Mouse (Mus musculus): ENCODE results near the gene Gk5. TPM values are rescaled to one million over a fixed set of nuclear protein-coding genes. Genes with fewer than 3 reads are reported as not detected.
"Not testable (repeated sequence)": the region's sequence is repeated elsewhere in the genome, so short reads cannot be mapped to it uniquely, and the experiment has no call there.

Gk5 gene
- polyA plus RNA-seq, 1 experiment from 2014 or later: 1.9 TPM

GRCm38 (mm10) chr9:96158431-96158830, 39.3 kb downstream of the Gk5 start:
- no peaks in the 10 kb centered on the region for H3K9me3 ChIP-seq
- no peak overlapping the region for H3K9ac ChIP-seq (replicated peaks)
- 52% methylated on average over 4 of the region's 4 CpGs for WGBS
- no peaks in the 10 kb centered on the region for H3K36me3 ChIP-seq
- H3K27ac ChIP-seq (replicated peaks): no peak overlapping the region
- no peaks in the 10 kb centered on the region for H3K27me3 ChIP-seq
- no peak overlapping the region for H3K4me2 ChIP-seq (replicated peaks)
- H3K4me1 ChIP-seq: no peaks in the 10 kb centered on the region
- no peak for ATAC-seq (replicated peaks)
- no peak overlapping the region for H3K4me3 ChIP-seq

- Histone ChIP-seq H3K27ac (replicated peaks) (no peak overlapping the region), H3K4me2 (replicated peaks) (no peak overlapping the region), H3K4me3 (no peak overlapping the region), H3K36me3 (no peaks in the 10 kb centered on the region), H3K4me1 (no peaks in the 10 kb centered on the region), H3K9ac (replicated peaks) (no peak overlapping the region), H3K27me3 (no peaks in the 10 kb centered on the region), H3K9me3 (no peaks in the 10 kb centered on the region)
- whole genome bisulfite sequencing: 72% methylated on average over 3 of the region's 3 CpGs
- ATAC-seq (replicated peaks): no peak
These were observed 39.9 kb downstream of the Gk5 start for GRCm38 (mm10) chr9:96159047-96159446.

DNA sequence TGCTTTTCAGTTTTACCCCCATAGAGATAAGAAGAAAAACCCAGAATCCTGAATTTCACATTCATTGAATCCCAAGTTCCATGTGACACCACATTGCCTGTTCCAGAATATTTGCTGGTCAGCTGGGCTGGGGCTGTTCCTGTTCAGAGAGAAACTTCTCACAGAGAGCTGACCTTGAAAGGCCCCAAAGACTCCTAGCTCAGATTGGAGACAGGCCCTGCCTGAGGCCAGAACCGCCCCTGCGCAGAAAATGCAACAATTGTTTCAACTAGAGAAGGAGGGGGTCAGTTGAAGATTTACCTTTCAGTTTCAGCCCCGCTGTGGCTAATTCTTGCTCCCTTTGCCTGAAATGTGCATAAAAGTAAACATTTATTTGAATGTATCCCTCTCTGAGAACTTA, 41.6 kb downstream of the Gk5 start:
- H3K4me2 ChIP-seq (replicated peaks): no peak overlapping the region
- H3K4me1 ChIP-seq: no peaks in the 10 kb centered on the region
- 86% methylated on average over 3 of the region's 3 CpGs for WGBS
- H3K27me3 ChIP-seq: no peaks in the 10 kb centered on the region
- H3K9ac ChIP-seq (replicated peaks): no peak overlapping the region
- no peak for ATAC-seq (replicated peaks)
- no peaks in the 10 kb centered on the region for H3K36me3 ChIP-seq
- no peak overlapping the region for H3K4me3 ChIP-seq
- no peaks in the 10 kb centered on the region for H3K9me3 ChIP-seq
- no peak overlapping the region for H3K27ac ChIP-seq (replicated peaks)

DNA sequence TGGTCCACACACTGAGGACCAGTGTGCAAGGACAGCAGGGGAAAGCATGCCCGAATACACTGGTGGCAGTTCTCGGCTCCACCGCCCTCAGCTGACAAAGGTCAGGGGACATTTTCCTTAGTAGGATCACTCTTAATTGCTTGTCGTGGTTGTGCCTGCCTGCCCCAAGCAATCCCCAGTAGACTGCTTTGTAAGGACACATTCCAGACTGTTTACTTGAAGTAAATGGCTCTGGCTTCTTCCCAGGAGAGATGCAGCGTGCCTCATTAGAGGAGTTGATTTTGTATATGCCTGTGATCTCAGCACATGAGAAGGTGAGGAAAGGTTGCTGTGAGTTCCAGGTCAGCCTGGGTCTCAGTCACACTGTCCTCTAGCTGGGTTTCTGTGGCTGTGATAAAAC, 43.3 kb downstream of the Gk5 start:
- 59% methylated on average over 5 of the region's 5 CpGs for WGBS
- no peaks in the 10 kb centered on the region for H3K4me1 ChIP-seq
- no peaks in the 10 kb centered on the region for H3K27me3 ChIP-seq
- no peak overlapping the region for H3K27ac ChIP-seq (replicated peaks)
- H3K36me3 ChIP-seq: no peaks in the 10 kb centered on the region
- no peak for ATAC-seq (replicated peaks)
- H3K9ac ChIP-seq (replicated peaks): no peak overlapping the region
- H3K4me3 ChIP-seq: no peak overlapping the region
- no peaks in the 10 kb centered on the region for H3K9me3 ChIP-seq
- H3K4me2 ChIP-seq (replicated peaks): no peak overlapping the region

DNA sequence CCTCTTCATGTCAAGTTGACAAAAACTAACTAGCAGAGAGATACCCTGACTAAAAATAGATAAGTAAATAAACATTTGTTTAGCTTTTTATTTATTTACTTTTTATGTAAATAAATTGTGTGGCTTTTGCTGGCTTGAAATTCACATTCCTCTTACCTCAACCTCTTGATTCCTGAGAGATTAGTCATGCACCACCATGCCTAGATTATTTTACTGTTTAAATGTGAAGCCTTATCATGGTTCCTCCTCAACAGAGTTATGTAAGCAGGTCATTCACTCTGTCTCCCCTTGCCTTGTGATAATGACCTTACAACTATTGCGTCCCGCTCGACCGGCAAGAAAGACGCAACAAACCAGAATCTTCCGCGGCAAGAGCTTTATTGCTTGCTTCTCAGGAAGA, 44.3 kb downstream of the Gk5 start:
- Histone ChIP-seq H3K27ac (replicated peaks) (no peak overlapping the region), H3K4me3 (no peak overlapping the region), H3K27me3 (no peaks in the 10 kb centered on the region), H3K4me1 (no peaks in the 10 kb centered on the region), H3K4me2 (replicated peaks) (no peak overlapping the region), H3K9me3 (no peaks in the 10 kb centered on the region), H3K9ac (replicated peaks) (no peak overlapping the region), H3K36me3 (no peaks in the 10 kb centered on the region)
- ATAC-seq (replicated peaks): no peak
- WGBS: 98% methylated on average over 7 of the region's 7 CpGs

DNA sequence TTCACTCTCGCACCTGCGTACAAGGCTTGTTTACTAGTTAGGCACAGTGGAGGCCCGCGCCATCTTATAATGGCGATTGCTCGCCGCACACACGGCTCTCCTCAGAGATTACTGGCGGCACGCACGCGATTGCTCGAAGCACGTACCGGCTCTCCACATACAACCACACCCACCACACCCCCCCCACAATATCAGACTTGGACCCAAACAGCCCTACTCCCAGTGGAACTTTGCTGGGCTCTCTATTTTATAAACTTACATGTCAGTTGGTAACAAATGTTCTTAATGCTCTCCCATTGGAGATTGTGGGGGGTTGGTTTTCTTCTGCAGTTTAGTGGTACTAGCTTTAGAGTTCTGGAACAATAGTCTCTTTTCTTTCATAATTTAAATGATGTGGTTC, 44.8 kb downstream of the Gk5 start:
- 97% methylated on average over 15 of the region's 15 CpGs for WGBS
- not testable (repeated sequence) for H3K4me2 ChIP-seq (replicated peaks); H3K36me3 ChIP-seq; H3K4me1 ChIP-seq; H3K9me3 ChIP-seq; H3K27me3 ChIP-seq; ATAC-seq (replicated peaks); H3K4me3 ChIP-seq; H3K27ac ChIP-seq (replicated peaks); H3K9ac ChIP-seq (replicated peaks)

- 11% methylated on average over 5 of the region's 5 CpGs for WGBS
- Histone ChIP-seq H3K27me3 (no peaks in the 10 kb centered on the region), H3K9ac (replicated peaks) (no peak overlapping the region), H3K27ac (replicated peaks) (no peak overlapping the region), H3K9me3 (no peaks in the 10 kb centered on the region), H3K4me1 (no peaks in the 10 kb centered on the region), H3K4me3 (no peak overlapping the region), H3K4me2 (replicated peaks) (no peak overlapping the region), H3K36me3 (no peaks in the 10 kb centered on the region)
- ATAC-seq (replicated peaks): 0 out of 2 replicates have a peak, but pooled peaks have one; percentile 26
These were observed 48.0 kb downstream of the Gk5 start for GRCm38 (mm10) chr9:96167168-96167585.

- H3K4me2 ChIP-seq (replicated peaks): no peak overlapping the region
- H3K36me3 ChIP-seq: no peaks in the 10 kb centered on the region
- WGBS: 56% methylated on average over 3 of the region's 3 CpGs
- no peak overlapping the region for H3K27ac ChIP-seq (replicated peaks)
- H3K4me3 ChIP-seq: no peak overlapping the region
- H3K27me3 ChIP-seq: no peaks in the 10 kb centered on the region
- no peak overlapping the region for H3K9ac ChIP-seq (replicated peaks)
- ATAC-seq (replicated peaks): no peak
- no peaks in the 10 kb centered on the region for H3K9me3 ChIP-seq
- no peaks in the 10 kb centered on the region for H3K4me1 ChIP-seq
These were observed 51.4 kb downstream of the Gk5 start for GRCm38 (mm10) chr9:96170600-96170999.

DNA sequence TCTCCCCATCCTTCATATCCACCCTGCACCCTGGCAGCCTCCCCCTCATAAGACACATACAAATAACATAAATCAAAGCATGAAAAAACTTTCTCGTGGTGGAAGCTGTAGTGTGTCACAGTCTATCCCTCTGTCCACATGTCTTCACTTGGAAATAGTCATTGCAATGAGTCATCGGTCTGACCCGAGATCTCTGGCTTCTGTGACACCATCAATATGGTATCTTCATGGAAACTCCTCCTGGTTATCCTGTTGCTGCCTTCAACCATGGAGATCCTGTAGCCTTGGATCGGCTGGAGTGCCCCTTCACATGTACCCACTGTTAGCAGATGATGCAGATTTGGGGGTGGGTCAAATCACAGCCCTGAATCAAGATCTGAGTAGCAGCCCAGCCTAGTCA, 65.7 kb downstream of the Gk5 start:
- WGBS: 88% methylated on average over 4 of the region's 4 CpGs
- no peaks in the 10 kb centered on the region for H3K36me3 ChIP-seq
- no peaks in the 10 kb centered on the region for H3K27me3 ChIP-seq
- no peaks in the 10 kb centered on the region for H3K4me1 ChIP-seq
- H3K9me3 ChIP-seq: no peaks in the 10 kb centered on the region
- no peak overlapping the region for H3K4me2 ChIP-seq (replicated peaks)
- H3K4me3 ChIP-seq: no peak overlapping the region
- H3K27ac ChIP-seq (replicated peaks): no peak overlapping the region
- no peak for ATAC-seq (replicated peaks)
- H3K9ac ChIP-seq (replicated peaks): no peak overlapping the region

DNA sequence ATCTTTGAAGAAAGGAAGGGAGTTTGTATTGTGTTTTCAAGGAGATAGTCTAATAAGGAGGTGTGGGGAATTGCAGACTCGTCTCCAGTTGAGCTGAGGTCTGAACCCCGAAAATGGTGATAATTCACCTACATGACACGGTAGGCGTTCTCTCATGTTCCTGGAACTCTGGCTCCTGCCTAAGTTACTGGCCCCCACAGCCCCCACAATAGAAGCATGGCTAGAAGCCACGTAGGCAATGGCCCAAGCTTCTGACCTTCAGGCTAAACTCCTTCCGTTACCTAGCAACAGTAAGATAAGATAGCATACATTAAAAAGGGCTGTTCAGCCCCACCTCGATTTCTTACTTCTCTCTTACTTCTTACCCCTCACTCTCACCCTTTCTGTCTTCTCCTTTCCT, 67.5 kb downstream of the Gk5 start:
- Histone ChIP-seq H3K27ac (replicated peaks) (no peak overlapping the region), H3K9me3 (no peaks in the 10 kb centered on the region), H3K4me1 (no peaks in the 10 kb centered on the region), H3K4me3 (no peak overlapping the region), H3K4me2 (replicated peaks) (no peak overlapping the region), H3K9ac (replicated peaks) (no peak overlapping the region), H3K27me3 (no peaks in the 10 kb centered on the region), H3K36me3 (no peaks in the 10 kb centered on the region)
- WGBS: 78% methylated on average over 7 of the region's 7 CpGs
- ATAC-seq (replicated peaks): no peak

DNA sequence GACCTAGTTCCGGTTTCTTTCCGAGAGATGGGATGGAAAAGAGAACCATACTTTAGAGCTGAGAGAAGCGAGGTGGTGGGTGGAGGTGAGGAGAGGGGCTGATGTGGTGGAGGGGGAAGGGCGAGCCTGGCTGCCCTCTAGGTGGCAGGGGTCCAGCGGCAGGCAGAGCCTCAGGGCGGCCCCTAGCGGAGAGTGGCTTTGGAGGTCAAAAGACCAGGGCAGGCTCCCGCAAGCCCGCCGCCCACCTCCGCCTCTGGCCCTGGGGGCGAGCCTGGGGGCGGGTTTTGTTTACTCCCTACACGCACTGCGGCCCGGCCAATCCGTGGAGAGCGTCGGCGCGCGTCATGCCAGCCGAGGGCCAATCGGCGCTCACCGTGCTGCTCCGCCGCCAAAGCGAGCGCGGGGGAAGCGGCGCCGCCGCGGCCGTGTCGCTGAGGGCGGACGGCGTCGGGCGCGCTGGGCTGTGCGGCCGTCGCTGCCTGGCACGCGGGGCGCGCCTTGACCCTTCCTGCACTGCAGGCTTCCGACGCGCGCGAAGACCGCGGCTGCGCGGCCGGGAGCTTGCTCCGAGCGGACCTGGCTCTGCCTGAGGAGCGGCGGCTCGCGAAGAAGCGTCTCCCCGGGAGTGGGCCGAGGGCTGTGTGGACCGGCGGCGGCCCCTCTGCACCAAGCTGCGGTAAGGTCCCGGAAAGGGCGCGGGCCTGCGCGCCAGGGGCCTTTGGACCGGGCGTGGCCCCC, 76.9 kb downstream of the Gk5 start, which contains the start of gene Tfdp2:
TSS of gene Tfdp2 (plus strand) at position 391 of the 738 bp plus-strand sequence.
- Histone ChIP-seq H3K4me1 (peaks cover 14% of the 10 kb centered on the region), H3K9me3 (no peaks in the 10 kb centered on the region), H3K36me3 (no peaks in the 10 kb centered on the region), H3K4me3 (peak within 1 kb of the TSS; percentile 64), H3K9ac (replicated peaks) (peak within 1 kb of the TSS; percentile 68), H3K27ac (replicated peaks) (peak within 1 kb of the TSS; percentile 62), H3K27me3 (no peaks in the 10 kb centered on the region), H3K4me2 (replicated peaks) (peak within 1 kb of the TSS; percentile 95)
- ATAC-seq (replicated peaks): peak; percentile 100
- WGBS: under 1% methylated on average over 81 of the region's 81 CpGs

DNA sequence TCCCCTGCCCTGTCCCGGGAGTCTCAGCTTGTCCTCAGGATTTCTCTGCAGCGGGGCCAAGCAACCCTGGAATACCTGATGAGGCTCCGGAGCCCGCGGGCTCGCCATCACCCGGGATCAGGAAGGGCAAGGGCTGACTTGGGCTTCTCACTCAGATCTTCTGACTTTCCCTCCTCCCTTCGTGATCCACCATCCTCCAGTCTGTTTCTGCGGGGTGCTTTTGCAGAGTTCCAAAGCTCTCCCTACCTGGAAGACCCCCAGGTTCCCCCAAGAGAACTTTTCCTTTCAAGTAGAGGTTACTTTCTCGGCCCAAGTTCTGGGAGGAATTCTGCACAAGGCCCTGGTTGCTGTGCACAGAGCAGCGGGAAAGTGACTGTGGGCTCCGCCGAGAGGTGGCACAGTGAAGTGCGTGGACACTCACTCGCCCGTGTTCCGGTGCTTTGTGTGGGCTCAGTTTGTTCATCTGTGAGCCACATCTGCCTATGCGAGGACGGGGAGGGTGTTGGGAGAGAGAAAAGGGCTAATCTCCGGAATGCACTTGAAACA, 77.5 kb downstream of the Gk5 start:
- Histone ChIP-seq H3K4me1 (peaks cover 14% of the 10 kb centered on the region), H3K4me2 (replicated peaks) (peak overlapping the region; percentile 95), H3K4me3 (peak overlapping the region; percentile 64), H3K36me3 (no peaks in the 10 kb centered on the region), H3K9me3 (no peaks in the 10 kb centered on the region), H3K9ac (replicated peaks) (peak overlapping the region; percentile 68), H3K27ac (replicated peaks) (peak overlapping the region; percentile 62), H3K27me3 (no peaks in the 10 kb centered on the region)
- WGBS: under 1% methylated on average over 20 of the region's 20 CpGs
- no peak; the same call in 1 of the 2 replicates for ATAC-seq (replicated peaks)

DNA sequence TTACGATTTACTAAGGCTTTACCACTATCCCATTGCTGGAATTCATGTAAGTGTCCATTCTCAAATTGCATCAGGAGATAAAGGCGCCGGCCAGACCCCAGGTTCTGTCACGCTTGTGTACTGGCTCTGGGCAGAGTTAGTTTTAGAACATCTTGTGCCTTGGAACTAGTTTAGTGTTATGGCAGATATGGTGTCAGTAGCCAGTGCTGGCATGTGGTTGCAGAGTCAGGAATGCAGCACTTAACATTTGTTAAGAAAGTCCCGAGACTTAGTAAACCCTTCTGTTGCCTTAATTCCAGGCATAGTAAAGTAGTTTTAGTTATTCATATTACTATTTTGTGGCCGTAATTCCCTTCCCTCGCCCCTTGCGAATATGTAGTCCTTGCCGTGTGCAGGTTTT, 78.6 kb downstream of the Gk5 start:
- Histone ChIP-seq H3K4me2 (replicated peaks) (peak overlapping the region; percentile 95; the same call in 1 of the 2 replicates), H3K9ac (replicated peaks) (no peak overlapping the region)

More for the DNA sequence above, 78.6 kb downstream of the Gk5 start:
- peaks cover 14% of the 10 kb centered on the region for H3K4me1 ChIP-seq
- no peak overlapping the region for H3K27ac ChIP-seq (replicated peaks)
- no peaks in the 10 kb centered on the region for H3K9me3 ChIP-seq
- no peaks in the 10 kb centered on the region for H3K36me3 ChIP-seq
- H3K4me3 ChIP-seq: no peak overlapping the region
- 72% methylated on average over 9 of the region's 9 CpGs for WGBS
- ATAC-seq (replicated peaks): no peak
- no peaks in the 10 kb centered on the region for H3K27me3 ChIP-seq

Data from forebrain, embryonic 15.5 days (tissue).